Mouse (Mus musculus) layer of hippocampus, postnatal 14 days (tissue): ENCODE measurements around the gene Map2k3. TPM values are rescaled to one million over a fixed set of nuclear protein-coding genes. Genes with fewer than 3 reads are reported as not detected.
A peak's percentile ranks its signal among the peaks of the same experiment; 100 is the strongest.

Experiments
- DNase-seq, 2 experiments: peaks; one replicate each; pipeline ENCODE4 v3.0.0; 2021 to 2022; ENCODE audit warnings: low spot score in 2 of 2, mixed read lengths in 1 of 2
- total RNA-seq, 2 experiments: library from RNA; stranded (reverse); gene quantifications; 2 replicates each; pipeline ENCODE4 v1.2.3; 2021

Gene Map2k3
- total RNA-seq, 2 experiments from 2014 or later = 12.8 to 17.0 TPM

GRCm38 (mm10) chr11:60924498-60924897 is 7.3 kb upstream of the Map2k3 start:
- no peak for DNase-seq

- DNase-seq = no peak
These were observed 6.9 kb upstream of the Map2k3 start for GRCm38 (mm10) chr11:60924981-60925380.

GRCm38 (mm10) chr11:60927264-60927663 is 4.6 kb upstream of the Map2k3 start:
- peak; percentile 84 to 93 for DNase-seq

GRCm38 (mm10) chr11:60930724-60931281 is 1.0 kb upstream of the Map2k3 start:
- no peak for DNase-seq

- DNase-seq = no peak
These were observed 458 bp upstream of the Map2k3 start for GRCm38 (mm10) chr11:60931282-60931868.

- no peak for DNase-seq
These were observed 729 bp downstream of the Map2k3 start for GRCm38 (mm10) chr11:60932503-60933020.

- DNase-seq = no peak
These were observed 1.5 kb downstream of the Map2k3 start for GRCm38 (mm10) chr11:60933178-60933930.

GRCm38 (mm10) chr11:60934795-60935194 is 3.0 kb downstream of the Map2k3 start:
- no peak for DNase-seq

GRCm38 (mm10) chr11:60935326-60935974 is 3.6 kb downstream of the Map2k3 start:
- DNase-seq = no peak

GRCm38 (mm10) chr11:60935975-60936373 is 4.1 kb downstream of the Map2k3 start:
- no peak for DNase-seq

- DNase-seq = no peak
These were observed 5.8 kb downstream of the Map2k3 start for GRCm38 (mm10) chr11:60937611-60938010.

GRCm38 (mm10) chr11:60939487-60939886 is 7.7 kb downstream of the Map2k3 start:
- no peak for DNase-seq

GRCm38 (mm10) chr11:60940501-60940900 is 8.7 kb downstream of the Map2k3 start:
- DNase-seq = no peak

GRCm38 (mm10) chr11:60941370-60941769 is 9.5 kb downstream of the Map2k3 start:
- DNase-seq = no peak

- DNase-seq = no peak
These were observed 10.6 kb downstream of the Map2k3 start for GRCm38 (mm10) chr11:60942263-60943015.

- DNase-seq = no peak
These were observed 13.2 kb downstream of the Map2k3 start for GRCm38 (mm10) chr11:60945003-60945402.

GRCm38 (mm10) chr11:60951896-60952295 is 20.1 kb downstream of the Map2k3 start:
- no peak for DNase-seq

GRCm38 (mm10) chr11:60952362-60952761 is 20.5 kb downstream of the Map2k3 start:
- DNase-seq = no peak

- no peak for DNase-seq
These were observed 21.2 kb downstream of the Map2k3 start for GRCm38 (mm10) chr11:60952986-60953385.

- peak; percentile 80 to 89 for DNase-seq
These were observed 22.0 kb downstream of the Map2k3 start for GRCm38 (mm10) chr11:60953803-60954202.
